Mouse (Mus musculus): ENCODE measurements around the gene Cdk5rap2. TPM values are rescaled to one million over a fixed set of nuclear protein-coding genes. Genes with fewer than 3 reads are reported as not detected.

Gene Cdk5rap2
- polyA plus RNA-seq, 1 experiment from 2014 or later: 12.4 TPM

DNA sequence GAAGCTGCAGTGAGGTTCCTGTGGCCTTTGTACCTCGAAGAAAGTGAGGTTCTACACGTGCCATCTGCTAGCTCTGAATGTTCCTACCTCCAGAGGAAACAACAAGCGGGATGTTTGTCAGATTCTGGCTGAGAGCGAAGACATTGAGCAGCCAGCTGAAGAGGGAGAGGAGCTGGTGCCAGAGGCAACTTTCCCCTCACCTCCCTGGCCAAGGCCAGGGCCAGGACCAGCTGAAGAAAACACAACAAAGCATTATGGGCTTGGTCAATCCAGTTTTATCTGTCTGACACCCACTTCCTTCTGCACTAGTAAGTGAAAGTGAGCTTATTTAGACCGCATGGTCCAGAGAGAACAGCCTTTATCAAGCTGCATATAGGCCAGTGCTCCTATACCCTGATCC lies 147.4 kb downstream of the Cdk5rap2 start:
- H3K9ac ChIP-seq (ENCODE audit: low read length): no peak overlapping the region
- H3K4me2 ChIP-seq (ENCODE audit: low read depth, low read length): no peak overlapping the region
- H3K4me1 ChIP-seq (ENCODE audit: control insufficient read depth, insufficient read depth, low read length): no peaks in the 10 kb centered on the region
- 67% methylated on average over 5 of the region's 5 CpGs for WGBS
- H3K36me3 ChIP-seq (ENCODE audit: control insufficient read depth, insufficient read depth): peaks cover 17% of the 10 kb centered on the region
- H3K4me3 ChIP-seq (ENCODE audit: low read length): no peak overlapping the region
- no peaks in the 10 kb centered on the region for H3K27me3 ChIP-seq (ENCODE audit: control insufficient read depth, insufficient read depth, low read length)
- no peaks in the 10 kb centered on the region for H3K9me3 ChIP-seq (replicated peaks; ENCODE audit: control insufficient read depth, low read length)
- ATAC-seq (replicated peaks; ENCODE audit: extremely low read depth, insufficient read depth, low FRiP score): no peak
- H3K27ac ChIP-seq (ENCODE audit: low read length): no peak overlapping the region

DNA sequence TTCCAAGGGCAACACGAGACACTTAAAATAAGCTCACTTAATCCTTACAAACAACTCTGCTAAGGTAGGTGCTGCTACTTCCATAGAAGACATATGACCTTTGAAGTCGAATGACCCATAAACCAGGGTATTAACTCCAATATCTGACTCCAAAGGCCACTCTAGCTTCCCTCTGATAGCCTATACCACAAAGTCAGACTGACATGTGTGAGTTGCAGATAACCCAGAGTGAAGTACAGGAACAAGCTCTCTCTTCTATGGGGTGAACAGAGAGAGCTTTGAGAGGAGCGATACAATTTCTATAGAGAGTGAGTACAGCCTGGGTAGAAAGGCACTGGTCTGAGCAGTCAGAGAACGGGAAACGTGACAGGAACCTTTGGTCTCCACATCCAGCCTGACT lies 148.9 kb downstream of the Cdk5rap2 start:
- no peak for ATAC-seq (replicated peaks; ENCODE audit: extremely low read depth, insufficient read depth, low FRiP score)

DNA sequence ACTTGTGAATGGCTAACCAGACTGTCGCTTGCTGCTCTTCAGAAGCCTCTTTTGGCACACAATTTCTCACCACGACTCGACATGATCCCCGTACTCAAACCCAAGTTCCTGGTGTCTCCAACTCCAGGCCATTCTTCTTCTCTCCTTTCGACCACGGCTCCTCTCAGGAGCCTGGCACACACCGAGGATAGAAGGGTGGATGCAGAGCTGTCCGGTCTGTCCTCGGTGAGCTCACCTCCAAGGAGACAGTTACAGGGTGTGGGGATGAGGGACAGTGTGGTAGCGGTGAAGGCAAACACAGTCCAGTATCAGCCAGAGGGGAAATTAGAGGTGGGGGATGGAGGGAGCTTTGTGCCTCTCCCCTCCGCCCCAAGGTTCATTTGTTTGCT lies 149.8 kb downstream of the Cdk5rap2 start:
- ATAC-seq (replicated peaks; ENCODE audit: extremely low read depth, insufficient read depth, low FRiP score): no peak

More for the DNA sequence above, 148.9 kb downstream of the Cdk5rap2 start:
- H3K4me2 ChIP-seq (ENCODE audit: low read depth, low read length): no peak overlapping the region
- no peaks in the 10 kb centered on the region for H3K27me3 ChIP-seq (ENCODE audit: control insufficient read depth, insufficient read depth, low read length)
- no peak overlapping the region for H3K4me3 ChIP-seq (ENCODE audit: low read length)
- WGBS: 71% methylated on average over 5 of the region's 5 CpGs
- H3K27ac ChIP-seq (ENCODE audit: low read length): no peak overlapping the region
- H3K36me3 ChIP-seq (ENCODE audit: control insufficient read depth, insufficient read depth): peaks cover 19% of the 10 kb centered on the region
- no peak overlapping the region for H3K9ac ChIP-seq (ENCODE audit: low read length)
- no peaks in the 10 kb centered on the region for H3K9me3 ChIP-seq (replicated peaks; ENCODE audit: control insufficient read depth, low read length)
- H3K4me1 ChIP-seq (ENCODE audit: control insufficient read depth, insufficient read depth, low read length): no peaks in the 10 kb centered on the region

DNA sequence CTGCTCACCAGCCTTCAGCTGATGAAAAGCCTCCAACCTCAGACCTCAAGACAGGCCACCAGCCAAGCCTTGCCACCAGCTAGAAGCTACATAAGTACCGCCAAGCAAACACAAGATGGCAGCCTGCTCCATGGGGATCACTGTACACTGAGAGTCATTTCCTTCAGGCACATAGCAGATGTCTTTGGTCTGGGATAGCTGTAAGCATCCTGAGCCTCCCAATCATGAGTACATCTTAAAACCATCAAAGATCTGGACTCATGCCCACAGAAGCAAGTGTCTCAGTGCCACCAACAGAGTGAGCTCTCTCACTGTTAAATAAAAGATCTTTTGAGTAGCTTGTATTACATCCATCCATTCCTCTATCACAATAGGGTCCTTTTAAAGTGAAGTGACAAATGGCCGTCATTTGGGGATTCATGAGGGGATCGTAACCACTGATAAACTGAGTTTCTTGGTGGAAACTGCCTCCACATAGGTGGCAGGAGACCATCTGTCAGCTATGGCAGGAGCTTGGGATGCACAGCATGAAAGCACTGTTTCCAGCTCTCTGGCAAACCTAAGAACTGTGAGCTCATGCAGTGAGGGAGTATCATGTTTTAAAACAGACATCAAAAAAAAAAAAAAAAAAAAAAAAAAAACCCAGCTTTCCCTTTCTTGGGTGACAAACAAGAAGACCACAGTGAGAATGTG lies 150.4 kb downstream of the Cdk5rap2 start:
- Histone ChIP-seq H3K4me3 (ENCODE audit: low read length) (no peak overlapping the region), H3K27ac (ENCODE audit: low read length) (no peak overlapping the region), H3K36me3 (ENCODE audit: control insufficient read depth, insufficient read depth) (peaks cover 16% of the 10 kb centered on the region), H3K4me1 (ENCODE audit: control insufficient read depth, insufficient read depth, low read length) (no peaks in the 10 kb centered on the region), H3K27me3 (ENCODE audit: control insufficient read depth, insufficient read depth, low read length) (no peaks in the 10 kb centered on the region), H3K4me2 (ENCODE audit: low read depth, low read length) (no peak overlapping the region), H3K9me3 (replicated peaks; ENCODE audit: control insufficient read depth, low read length) (no peaks in the 10 kb centered on the region), H3K9ac (ENCODE audit: low read length) (no peak overlapping the region)
- no peak for ATAC-seq (replicated peaks; ENCODE audit: extremely low read depth, insufficient read depth, low FRiP score)
- WGBS: 83% methylated on average over 3 of the region's 3 CpGs

More for the DNA sequence above, 149.8 kb downstream of the Cdk5rap2 start:
- no peak overlapping the region for H3K4me3 ChIP-seq (ENCODE audit: low read length)
- no peaks in the 10 kb centered on the region for H3K9me3 ChIP-seq (replicated peaks; ENCODE audit: control insufficient read depth, low read length)
- H3K9ac ChIP-seq (ENCODE audit: low read length): no peak overlapping the region
- H3K27me3 ChIP-seq (ENCODE audit: control insufficient read depth, insufficient read depth, low read length): no peaks in the 10 kb centered on the region
- WGBS: 84% methylated on average over 11 of the region's 11 CpGs
- H3K4me1 ChIP-seq (ENCODE audit: control insufficient read depth, insufficient read depth, low read length): no peaks in the 10 kb centered on the region
- no peak overlapping the region for H3K4me2 ChIP-seq (ENCODE audit: low read depth, low read length)
- peaks cover 16% of the 10 kb centered on the region for H3K36me3 ChIP-seq (ENCODE audit: control insufficient read depth, insufficient read depth)
- no peak overlapping the region for H3K27ac ChIP-seq (ENCODE audit: low read length)

DNA sequence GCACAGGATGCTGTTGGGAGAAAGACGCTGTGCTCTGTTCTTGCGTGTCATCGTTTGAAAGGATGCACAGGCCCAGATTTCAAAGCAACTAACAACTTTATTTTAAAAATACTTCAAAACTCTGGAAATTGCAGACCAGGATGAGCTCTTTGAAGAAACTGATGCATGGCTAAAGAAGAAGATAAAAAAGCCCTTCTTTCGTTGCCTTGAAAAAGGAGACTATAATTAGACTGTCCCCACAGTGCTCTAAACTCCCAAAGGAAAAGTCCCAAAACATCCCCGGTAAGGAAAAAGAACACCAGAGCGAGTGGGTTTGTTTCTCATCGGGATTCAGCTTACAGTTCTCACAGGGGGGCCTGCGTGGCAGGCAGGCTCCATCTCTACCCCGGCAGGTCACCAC lies 151.4 kb downstream of the Cdk5rap2 start:
- Histone ChIP-seq H3K9ac (ENCODE audit: low read length) (no peak overlapping the region), H3K4me2 (ENCODE audit: low read depth, low read length) (no peak overlapping the region), H3K4me1 (ENCODE audit: control insufficient read depth, insufficient read depth, low read length) (no peaks in the 10 kb centered on the region), H3K36me3 (ENCODE audit: control insufficient read depth, insufficient read depth) (peaks cover 14% of the 10 kb centered on the region), H3K9me3 (replicated peaks; ENCODE audit: control insufficient read depth, low read length) (no peaks in the 10 kb centered on the region), H3K27ac (ENCODE audit: low read length) (no peak overlapping the region), H3K27me3 (ENCODE audit: control insufficient read depth, insufficient read depth, low read length) (no peaks in the 10 kb centered on the region), H3K4me3 (ENCODE audit: low read length) (no peak overlapping the region)
- 58% methylated on average over 9 of the region's 9 CpGs for WGBS
- ATAC-seq (replicated peaks; ENCODE audit: extremely low read depth, insufficient read depth, low FRiP score): no peak

DNA sequence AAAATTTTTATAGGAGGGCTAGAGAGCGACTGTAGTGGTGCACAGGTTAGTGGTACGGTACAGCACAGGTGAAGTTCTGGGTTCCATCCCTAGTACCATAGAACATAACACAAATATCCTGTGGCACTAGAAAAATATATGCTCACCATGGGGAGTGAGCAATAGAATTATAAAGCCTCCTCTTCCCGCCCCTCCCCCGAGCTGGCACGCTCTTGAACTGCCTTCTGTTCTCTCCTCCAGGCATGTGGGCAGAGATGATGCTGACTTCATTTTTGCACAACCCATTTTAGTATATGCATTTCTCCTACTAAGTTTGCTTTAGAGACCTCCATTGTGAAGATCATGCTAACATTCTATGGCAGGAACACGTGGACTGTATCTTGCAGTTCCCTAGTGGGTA lies 152.0 kb downstream of the Cdk5rap2 start:
- Histone ChIP-seq H3K9ac (ENCODE audit: low read length) (no peak overlapping the region), H3K4me2 (ENCODE audit: low read depth, low read length) (no peak overlapping the region), H3K27me3 (ENCODE audit: control insufficient read depth, insufficient read depth, low read length) (no peaks in the 10 kb centered on the region), H3K36me3 (ENCODE audit: control insufficient read depth, insufficient read depth) (peaks cover 13% of the 10 kb centered on the region), H3K4me3 (ENCODE audit: low read length) (no peak overlapping the region), H3K9me3 (replicated peaks; ENCODE audit: control insufficient read depth, low read length) (no peaks in the 10 kb centered on the region), H3K27ac (ENCODE audit: low read length) (no peak overlapping the region), H3K4me1 (ENCODE audit: control insufficient read depth, insufficient read depth, low read length) (no peaks in the 10 kb centered on the region)
- WGBS: 83% methylated on average over 6 of the region's 6 CpGs
- no peak for ATAC-seq (replicated peaks; ENCODE audit: extremely low read depth, insufficient read depth, low FRiP score)

DNA sequence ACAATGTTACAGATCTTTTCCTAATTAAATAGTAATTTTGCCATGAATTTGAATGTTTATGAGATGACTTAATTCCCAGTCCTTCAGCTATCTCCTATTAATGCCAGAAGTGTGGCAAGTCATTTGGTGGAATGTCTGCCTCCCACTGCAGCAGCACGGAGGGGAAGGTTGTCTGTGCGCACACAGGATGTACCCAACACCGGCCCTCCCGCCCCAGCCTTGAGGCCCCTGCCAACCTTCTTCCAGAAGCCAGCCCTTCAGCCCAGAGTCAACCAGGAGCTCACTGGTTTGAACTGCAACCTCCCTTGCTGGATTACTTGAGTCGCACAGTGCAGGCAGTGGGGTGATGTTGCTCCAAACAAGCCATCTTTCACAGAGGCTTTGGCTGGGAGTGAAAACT lies 158.5 kb downstream of the Cdk5rap2 start:
- Histone ChIP-seq H3K27ac (ENCODE audit: low read length) (no peak overlapping the region), H3K9ac (ENCODE audit: low read length) (no peak overlapping the region), H3K4me1 (ENCODE audit: control insufficient read depth, insufficient read depth, low read length) (no peaks in the 10 kb centered on the region), H3K9me3 (replicated peaks; ENCODE audit: control insufficient read depth, low read length) (no peaks in the 10 kb centered on the region), H3K27me3 (ENCODE audit: control insufficient read depth, insufficient read depth, low read length) (no peaks in the 10 kb centered on the region), H3K36me3 (ENCODE audit: control insufficient read depth, insufficient read depth) (peaks cover 17% of the 10 kb centered on the region), H3K4me2 (ENCODE audit: low read depth, low read length) (no peak overlapping the region), H3K4me3 (ENCODE audit: low read length) (no peak overlapping the region)
- no peak for ATAC-seq (replicated peaks; ENCODE audit: extremely low read depth, insufficient read depth, low FRiP score)
- WGBS: 83% methylated on average over 5 of the region's 5 CpGs

DNA sequence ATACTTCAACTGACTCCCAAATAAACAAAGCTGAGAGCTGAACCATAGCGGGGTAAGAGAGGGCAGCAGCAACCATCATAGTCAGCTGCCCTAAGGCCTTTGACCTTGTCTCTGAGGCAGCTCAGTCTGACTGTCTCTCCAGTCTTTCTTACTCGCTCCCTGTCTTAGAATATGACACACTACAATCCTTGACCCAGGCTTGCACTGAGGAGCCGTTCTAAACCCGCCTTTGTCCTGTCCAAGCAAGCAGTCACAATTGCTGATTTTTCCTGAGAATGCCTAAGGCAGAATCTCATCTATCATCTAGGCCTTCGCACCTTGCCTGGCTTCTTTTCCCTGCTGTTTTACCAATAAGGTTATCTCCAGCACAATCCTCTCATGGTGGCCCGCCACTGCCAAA lies 164.5 kb downstream of the Cdk5rap2 start:
- peaks cover 25% of the 10 kb centered on the region for H3K36me3 ChIP-seq (ENCODE audit: control insufficient read depth, insufficient read depth)
- H3K4me3 ChIP-seq (ENCODE audit: low read length): no peak overlapping the region
- no peaks in the 10 kb centered on the region for H3K9me3 ChIP-seq (replicated peaks; ENCODE audit: control insufficient read depth, low read length)
- H3K4me1 ChIP-seq (ENCODE audit: control insufficient read depth, insufficient read depth, low read length): no peaks in the 10 kb centered on the region
- no peak for ATAC-seq (replicated peaks; ENCODE audit: extremely low read depth, insufficient read depth, low FRiP score)
- H3K27ac ChIP-seq (ENCODE audit: low read length): no peak overlapping the region
- H3K9ac ChIP-seq (ENCODE audit: low read length): no peak overlapping the region
- no peaks in the 10 kb centered on the region for H3K27me3 ChIP-seq (ENCODE audit: control insufficient read depth, insufficient read depth, low read length)
- H3K4me2 ChIP-seq (ENCODE audit: low read depth, low read length): no peak overlapping the region
- 83% methylated on average over 6 of the region's 6 CpGs for WGBS

DNA sequence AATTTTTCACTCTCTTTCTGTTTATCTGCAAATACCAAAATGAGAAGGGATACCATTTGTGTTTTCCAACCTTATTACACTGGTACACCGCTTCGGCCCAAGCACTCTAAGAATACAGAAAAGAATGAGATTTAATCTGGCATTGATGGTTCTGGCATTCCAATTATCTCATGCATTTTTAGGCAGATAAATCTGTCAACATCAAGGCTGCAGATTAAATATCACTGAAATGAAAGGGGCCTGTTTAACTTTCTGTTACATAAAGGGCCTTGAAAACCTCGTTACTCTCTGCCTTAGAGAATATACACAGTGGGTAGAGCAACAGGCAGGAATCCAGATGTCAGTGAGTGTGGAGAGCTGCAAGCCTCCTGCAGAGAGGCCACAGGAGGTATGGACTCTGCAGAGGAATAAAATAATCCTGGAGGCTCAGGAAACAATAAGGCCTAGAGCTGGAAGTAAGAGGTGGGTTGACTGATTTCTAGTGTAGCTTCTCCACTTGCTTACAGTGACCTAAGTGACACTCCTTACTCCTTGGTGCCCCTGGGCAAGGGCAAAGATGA lies 166.6 kb downstream of the Cdk5rap2 start:
- Histone ChIP-seq H3K27me3 (ENCODE audit: control insufficient read depth, insufficient read depth, low read length) (no peaks in the 10 kb centered on the region), H3K4me2 (ENCODE audit: low read depth, low read length) (no peak overlapping the region), H3K4me3 (ENCODE audit: low read length) (no peak overlapping the region), H3K4me1 (ENCODE audit: control insufficient read depth, insufficient read depth, low read length) (no peaks in the 10 kb centered on the region), H3K9ac (ENCODE audit: low read length) (no peak overlapping the region), H3K9me3 (replicated peaks; ENCODE audit: control insufficient read depth, low read length) (no peaks in the 10 kb centered on the region), H3K27ac (ENCODE audit: low read length) (no peak overlapping the region), H3K36me3 (ENCODE audit: control insufficient read depth, insufficient read depth) (peaks cover 21% of the 10 kb centered on the region)
- no peak for ATAC-seq (replicated peaks; ENCODE audit: extremely low read depth, insufficient read depth, low FRiP score)
- 50% methylated on average over 3 of the region's 3 CpGs for WGBS

Data from heart, embryonic 16.5 days (tissue).